Mouse (Mus musculus) cerebellum, adult 11 months (tissue): Measurements from ENCODE around the gene Lypd3.
"Not testable (repeated sequence)": the region's sequence is repeated elsewhere in the genome, so short reads cannot be mapped to it uniquely, and the experiment has no call there.

ENCODE experiments used
- DNase-seq: peaks from one replicate; pipeline ENCODE4 v3.0.0; 2022

The Lypd3 gene

DNA sequence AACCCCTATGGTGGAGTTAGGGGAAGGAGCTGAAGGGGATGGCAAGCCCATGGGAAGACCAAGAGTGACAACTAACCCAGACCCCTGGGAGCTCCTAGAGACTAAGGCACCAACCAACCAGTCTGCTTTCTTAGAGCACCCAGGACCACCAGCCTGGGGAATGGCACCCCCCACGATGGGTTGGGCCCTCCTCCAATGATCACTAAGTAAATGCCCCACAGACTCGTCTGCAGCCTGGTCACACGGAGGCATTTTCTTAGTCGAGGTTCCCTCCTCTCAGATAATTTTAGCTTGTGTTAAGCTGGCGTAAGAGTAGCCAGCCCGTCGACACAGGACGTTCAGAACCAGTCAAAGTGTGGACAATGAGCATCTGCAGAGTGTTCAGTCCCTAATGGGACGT, 28.6 kb downstream of the Lypd3 start:
- no peak for DNase-seq

DNA sequence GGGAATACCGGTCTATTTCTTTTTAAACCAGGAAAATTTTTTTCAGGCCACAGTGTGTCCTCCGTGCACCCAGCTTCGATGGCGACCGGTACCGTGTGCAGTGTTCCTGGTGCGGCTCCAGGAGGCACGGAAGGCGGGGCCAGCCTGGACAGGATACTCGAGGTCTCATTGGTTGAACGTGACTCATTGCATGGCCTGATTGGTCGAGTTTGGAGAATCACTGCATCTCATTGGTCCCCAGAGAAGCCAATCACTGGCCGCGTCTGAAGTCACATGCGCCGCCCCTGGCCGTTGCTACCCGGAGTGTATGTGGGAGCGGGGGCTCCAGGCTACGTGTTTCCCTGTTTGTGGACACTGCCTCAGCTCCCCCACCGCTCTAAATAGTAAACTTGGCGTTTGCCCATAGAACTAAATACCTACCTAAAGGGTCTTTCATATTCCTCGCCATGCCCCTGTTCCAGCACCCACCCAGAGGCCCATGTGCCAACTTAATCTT, 35.6 kb downstream of the Lypd3 start:
- no peak for DNase-seq

DNA sequence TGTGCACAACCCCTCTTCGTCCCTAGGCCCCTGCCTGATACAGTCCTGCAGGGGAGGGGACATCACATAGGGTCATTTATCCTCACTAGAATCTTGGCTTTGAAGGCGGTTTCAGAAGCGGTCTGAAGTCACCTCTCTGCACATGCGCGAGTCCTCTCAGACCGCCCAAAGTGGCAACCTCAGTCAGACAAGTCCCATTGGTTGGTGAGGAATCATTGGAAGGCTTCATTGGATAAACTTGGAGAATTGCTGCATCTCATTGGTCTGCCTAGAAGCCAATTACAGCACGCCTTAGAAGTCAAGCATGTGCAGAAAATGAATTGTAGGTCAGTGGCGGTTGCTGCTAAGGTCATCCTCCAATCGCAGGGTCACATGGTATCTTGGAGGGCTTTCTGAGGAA, 40.2 kb downstream of the Lypd3 start, which contains the start of gene Tex101:
TSS of gene Tex101 (minus strand) at position 101 of the 400 bp plus-strand sequence.
- no peak for DNase-seq

DNA sequence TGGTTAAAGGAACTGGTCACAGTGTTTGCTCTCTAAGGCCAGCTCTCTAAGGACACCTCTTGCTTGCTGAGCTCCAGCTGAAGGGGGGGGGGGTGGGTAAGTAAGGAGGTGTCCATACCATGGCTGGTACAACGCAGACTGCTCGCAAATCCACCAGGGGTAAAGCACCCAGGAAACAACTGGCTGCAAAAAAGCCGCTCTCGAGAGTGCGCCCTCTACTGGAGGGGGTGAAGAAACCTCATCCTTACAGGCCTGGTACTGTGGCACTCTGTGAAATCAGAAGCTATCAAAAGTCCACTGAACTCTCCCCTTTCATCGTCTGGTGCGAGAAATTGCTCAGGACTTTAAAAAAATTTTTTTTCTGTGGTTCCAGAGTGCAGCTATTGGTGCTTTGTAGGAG, 47.8 kb downstream of the Lypd3 start:
- DNase-seq = not testable (repeated sequence)

DNA sequence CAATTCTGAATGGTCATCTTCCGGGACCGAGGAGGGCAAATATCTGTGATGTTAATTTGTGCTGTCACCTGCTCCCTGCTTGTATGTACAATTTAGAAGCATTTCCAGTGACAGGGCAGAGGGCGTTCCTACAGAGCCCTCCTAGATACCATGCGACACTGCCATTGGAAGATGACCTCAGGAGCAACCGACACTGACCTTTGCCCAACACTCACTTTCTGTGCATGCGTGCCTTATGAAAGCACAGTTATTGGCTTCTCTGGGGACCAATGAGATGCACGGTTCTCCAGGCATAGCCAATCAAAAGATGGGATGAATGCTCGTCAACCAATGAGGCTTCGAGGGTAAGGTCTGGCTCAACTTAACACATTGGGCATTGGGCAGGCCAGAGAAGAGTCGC, 51.2 kb downstream of the Lypd3 start:
- not testable (repeated sequence) for DNase-seq
